Mouse (Mus musculus): ENCODE measurements at regions not wholly inside any gene's neighbourhood (a gene's known extent, or its start where the extent isn't known, plus 50 kb on each side); places are given as distances from the start of the nearest gene placed in this dataset.
"Not testable (repeated sequence)": the region's sequence is repeated elsewhere in the genome, so short reads cannot be mapped to it uniquely, and the experiment has no call there.

- 82% methylated on average over 5 of the region's 5 CpGs for WGBS
- no peak for TF ChIP-seq CTCF (IDR thresholded peaks at IDR 0.05; ENCODE audit: borderline replicate concordance, control insufficient read depth, extremely low read depth, insufficient read depth, low read length, poor library complexity)
- TF ChIP-seq POLR2A (IDR thresholded peaks at IDR 0.05; ENCODE audit: control insufficient read depth, extremely low read depth, insufficient read depth, low read length, poor library complexity), result no peak
- Histone ChIP-seq H3K27me3 (ENCODE audit: control insufficient read depth, insufficient read depth, low read length) (no peaks in the 10 kb centered on the region), H3K27ac (ENCODE audit: control insufficient read depth, insufficient read depth, low read length) (no peak overlapping the region), H3K4me1 (replicated peaks; ENCODE audit: control insufficient read depth, insufficient read depth, low read length) (no peaks in the 10 kb centered on the region), H3K4me3 (ENCODE audit: control insufficient read depth, insufficient read depth, low read length) (no peak overlapping the region), H3K36me3 (ENCODE audit: control insufficient read depth, insufficient read depth, low read length) (no peaks in the 10 kb centered on the region)
- peak; percentile 13 for DNase-seq
Observed at GRCm38 (mm10) chr9:17987606-17988005, 304.3 kb upstream of the Chordc1 start.

GRCm38 (mm10) chr9:18002557-18002956 lies 289.4 kb upstream of the Chordc1 start:
- no peak overlapping the region for H3K27ac ChIP-seq (ENCODE audit: control insufficient read depth, insufficient read depth, low read length)
- H3K4me3 ChIP-seq (ENCODE audit: control insufficient read depth, insufficient read depth, low read length), result no peak overlapping the region
- TF ChIP-seq CTCF (IDR thresholded peaks at IDR 0.05; ENCODE audit: borderline replicate concordance, control insufficient read depth, extremely low read depth, insufficient read depth, low read length, poor library complexity) (no peak), POLR2A (IDR thresholded peaks at IDR 0.05; ENCODE audit: control insufficient read depth, extremely low read depth, insufficient read depth, low read length, poor library complexity) (no peak)
- no peaks in the 10 kb centered on the region for H3K36me3 ChIP-seq (ENCODE audit: control insufficient read depth, insufficient read depth, low read length)
- H3K27me3 ChIP-seq (ENCODE audit: control insufficient read depth, insufficient read depth, low read length), result no peaks in the 10 kb centered on the region
- H3K4me1 ChIP-seq (replicated peaks; ENCODE audit: control insufficient read depth, insufficient read depth, low read length), result no peaks in the 10 kb centered on the region
- DNase-seq, result no peak
- 53% methylated on average over 2 of the region's 2 CpGs for WGBS

GRCm38 (mm10) chr9:18041346-18041745 lies 250.6 kb upstream of the Chordc1 start:
- H3K4me1 ChIP-seq (replicated peaks; ENCODE audit: control insufficient read depth, insufficient read depth, low read length), result no peaks in the 10 kb centered on the region
- DNase-seq, result no peak
- no peaks in the 10 kb centered on the region for H3K36me3 ChIP-seq (ENCODE audit: control insufficient read depth, insufficient read depth, low read length)
- TF ChIP-seq POLR2A (IDR thresholded peaks at IDR 0.05; ENCODE audit: control insufficient read depth, extremely low read depth, insufficient read depth, low read length, poor library complexity) (no peak), CTCF (IDR thresholded peaks at IDR 0.05; ENCODE audit: borderline replicate concordance, control insufficient read depth, extremely low read depth, insufficient read depth, low read length, poor library complexity) (no peak)
- no peaks in the 10 kb centered on the region for H3K27me3 ChIP-seq (ENCODE audit: control insufficient read depth, insufficient read depth, low read length)
- 73% methylated on average over 2 of the region's 2 CpGs for WGBS
- no peak overlapping the region for H3K27ac ChIP-seq (ENCODE audit: control insufficient read depth, insufficient read depth, low read length)
- no peak overlapping the region for H3K4me3 ChIP-seq (ENCODE audit: control insufficient read depth, insufficient read depth, low read length)

- not testable (repeated sequence) for H3K27me3 ChIP-seq (ENCODE audit: control insufficient read depth, insufficient read depth, low read length); DNase-seq; H3K27ac ChIP-seq (ENCODE audit: control insufficient read depth, insufficient read depth, low read length); H3K4me1 ChIP-seq (replicated peaks; ENCODE audit: control insufficient read depth, insufficient read depth, low read length); H3K4me3 ChIP-seq (ENCODE audit: control insufficient read depth, insufficient read depth, low read length); H3K36me3 ChIP-seq (ENCODE audit: control insufficient read depth, insufficient read depth, low read length)
- 92% methylated on average over 3 of the region's 3 CpGs for WGBS
Observed at GRCm38 (mm10) chr9:18042636-18043035, 249.3 kb upstream of the Chordc1 start.

GRCm38 (mm10) chr9:18076942-18077341 lies 215.0 kb upstream of the Chordc1 start:
- Histone ChIP-seq H3K4me1 (replicated peaks; ENCODE audit: control insufficient read depth, insufficient read depth, low read length) (no peaks in the 10 kb centered on the region), H3K36me3 (ENCODE audit: control insufficient read depth, insufficient read depth, low read length) (no peaks in the 10 kb centered on the region), H3K27ac (ENCODE audit: control insufficient read depth, insufficient read depth, low read length) (no peak overlapping the region), H3K4me3 (ENCODE audit: control insufficient read depth, insufficient read depth, low read length) (no peak overlapping the region), H3K27me3 (ENCODE audit: control insufficient read depth, insufficient read depth, low read length) (no peaks in the 10 kb centered on the region)
- no peak for DNase-seq
- TF ChIP-seq CTCF (IDR thresholded peaks at IDR 0.05; ENCODE audit: borderline replicate concordance, control insufficient read depth, extremely low read depth, insufficient read depth, low read length, poor library complexity), result no peak

GRCm38 (mm10) chr9:18078446-18078845 lies 213.5 kb upstream of the Chordc1 start:
- WGBS, result 91% methylated on average over 5 of the region's 5 CpGs
- H3K27ac ChIP-seq (ENCODE audit: control insufficient read depth, insufficient read depth, low read length); H3K27me3 ChIP-seq (ENCODE audit: control insufficient read depth, insufficient read depth, low read length); H3K36me3 ChIP-seq (ENCODE audit: control insufficient read depth, insufficient read depth, low read length); H3K4me3 ChIP-seq (ENCODE audit: control insufficient read depth, insufficient read depth, low read length); DNase-seq; H3K4me1 ChIP-seq (replicated peaks; ENCODE audit: control insufficient read depth, insufficient read depth, low read length): not testable (repeated sequence)

GRCm38 (mm10) chr9:18079120-18079519 lies 212.8 kb upstream of the Chordc1 start:
- not testable (repeated sequence) for H3K4me1 ChIP-seq (replicated peaks; ENCODE audit: control insufficient read depth, insufficient read depth, low read length); H3K27ac ChIP-seq (ENCODE audit: control insufficient read depth, insufficient read depth, low read length); H3K36me3 ChIP-seq (ENCODE audit: control insufficient read depth, insufficient read depth, low read length); H3K4me3 ChIP-seq (ENCODE audit: control insufficient read depth, insufficient read depth, low read length); H3K27me3 ChIP-seq (ENCODE audit: control insufficient read depth, insufficient read depth, low read length); DNase-seq
- 84% methylated on average over 1 of the region's 1 CpGs for WGBS
